Mouse (Mus musculus) MEL (cell line): ENCODE data around the gene Eng.

ENCODE experiments used
- BHLHE40 ChIP-seq: IDR thresholded peaks from 2 replicates; pipeline ENCODE4 v1.6.1; 2012; ENCODE audit warnings: low read depth, mild to moderate bottlenecking, inconsistent platforms, low read length, improper control_type of control experiment, borderline replicate concordance
- CTCF ChIP-seq, 3 experiments: IDR thresholded peaks in 2 of 3; conservative IDR thresholded peaks in 1 of 3; 2 replicates each; pipeline ENCODE4 v1.5.1; 2011 to 2012; ENCODE audit warnings: low read length in 3 of 3, low read depth in 2 of 3, mild to moderate bottlenecking in 2 of 3, improper control_type of control experiment in 1 of 3, inconsistent platforms in 1 of 3, mixed read lengths in 1 of 3, moderate library complexity in 1 of 3; ENCODE audit not compliant: control insufficient read depth in 1 of 3, insufficient read depth in 1 of 3, poor library complexity in 1 of 3, severe bottlenecking in 1 of 3
- EP300 ChIP-seq, 2 experiments: IDR thresholded peaks; 2 replicates each; pipeline ENCODE4 v1.6.1; 2011; ENCODE audit warnings: improper control_type of control experiment in 2 of 2, low read length in 2 of 2, low read depth in 1 of 2, mild to moderate bottlenecking in 1 of 2
- ETS1 ChIP-seq: IDR thresholded peaks from 2 replicates; pipeline ENCODE4 v1.6.1; 2012; ENCODE audit warnings: low read depth, mild to moderate bottlenecking, inconsistent platforms, low read length, improper control_type of control experiment, moderate library complexity
- GATA1 ChIP-seq: IDR thresholded peaks from 2 replicates; pipeline ENCODE4 v1.6.1; 2011; ENCODE audit warnings: low read depth, low read length, improper control_type of control experiment
- KAT2A ChIP-seq: conservative IDR thresholded peaks from 2 replicates; pipeline ENCODE4 v1.6.1; 2012; ENCODE audit warnings: low read depth, low read length, improper control_type of control experiment, inconsistent platforms
- MXI1 ChIP-seq: IDR thresholded peaks from 2 replicates; pipeline ENCODE4 v1.6.1; 2011; ENCODE audit warnings: mild to moderate bottlenecking, low read depth, low read length, improper control_type of control experiment
- MYC ChIP-seq: IDR thresholded peaks from 2 replicates; pipeline ENCODE4 v1.6.1; 2011; ENCODE audit warnings: low read depth, mild to moderate bottlenecking, low read length, improper control_type of control experiment, moderate library complexity
- NRF1 ChIP-seq: IDR thresholded peaks from 2 replicates; pipeline ENCODE4 v1.6.1; 2014; ENCODE audit warnings: low read depth, mild to moderate bottlenecking, inconsistent platforms, low read length, improper control_type of control experiment, moderate library complexity; ENCODE audit not compliant: poor library complexity, insufficient read depth, severe bottlenecking
- USF2 ChIP-seq, 2 experiments: IDR thresholded peaks; 2 replicates each; pipeline ENCODE4 v1.6.1; 2011 to 2012; ENCODE audit warnings: improper control_type of control experiment in 2 of 2, low read length in 2 of 2, borderline replicate concordance in 1 of 2, inconsistent platforms in 1 of 2, low read depth in 1 of 2, mild to moderate bottlenecking in 1 of 2; ENCODE audit not compliant: insufficient read depth in 1 of 2

DNA sequence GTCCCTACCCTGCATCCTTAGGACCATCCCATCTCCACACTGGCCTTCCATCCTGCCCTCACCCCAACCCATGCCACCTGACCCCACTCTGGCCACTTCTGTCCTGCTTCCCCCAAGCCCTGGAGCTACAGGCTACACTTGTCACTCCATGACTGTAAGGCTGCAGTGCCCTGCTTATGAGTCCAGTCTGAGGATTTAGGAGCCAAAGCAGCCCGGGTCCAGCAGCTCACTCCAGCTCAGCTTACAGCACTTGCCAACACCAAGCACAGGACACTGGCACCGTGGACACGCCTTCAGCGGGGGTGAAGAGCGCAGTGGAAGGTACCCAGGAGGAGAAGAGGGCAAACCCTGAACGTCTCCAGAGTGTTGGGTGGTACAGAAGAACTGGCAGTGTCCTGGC, 60.6 kb downstream of the Eng start:
- TF ChIP-seq NRF1 (no peak), USF2 (IDR thresholded peaks at IDR 0.05; ENCODE audit: borderline replicate concordance in 1 of 2, insufficient read depth in 1 of 2, low read depth in 1 of 2, low read length in 2 of 2) (no peak), EP300 (IDR thresholded peaks at IDR 0.05; ENCODE audit: low read depth in 1 of 2, low read length in 2 of 2) (no peak), CTCF (IDR thresholded peaks at IDR 0.05 in 2 of 3, conservative IDR thresholded peaks at IDR 0.05 in 1 of 3; ENCODE audit: control insufficient read depth in 1 of 3, insufficient read depth in 1 of 3, low read depth in 2 of 3, low read length in 3 of 3, poor library complexity in 1 of 3, severe bottlenecking in 1 of 3) (no peak), MYC (no peak), ETS1 (no peak), GATA1 (no peak), BHLHE40 (no peak), KAT2A (no peak), MXI1 (no peak)
